Mouse (Mus musculus) frontal cortex, postnatal 14 days (tissue): ENCODE measurements around the gene Rora.

Experiments
- DNase-seq, 2 experiments: peaks; one replicate each; pipeline ENCODE4 v3.0.0; 2022; ENCODE audit warnings: low spot score in 2 of 2

The Rora gene

GRCm38 (mm10) chr9:68884451-68885035, 231.0 kb downstream of the Rora start:
- DNase-seq: no peak

- peak in 1 of 2 experiments; percentile 38 for DNase-seq
Observed at GRCm38 (mm10) chr9:68888670-68889069, 235.1 kb downstream of the Rora start.

GRCm38 (mm10) chr9:68891431-68891830, 237.8 kb downstream of the Rora start:
- no peak for DNase-seq

GRCm38 (mm10) chr9:68892356-68892755, 238.8 kb downstream of the Rora start:
- DNase-seq: no peak

- no peak for DNase-seq
Observed at GRCm38 (mm10) chr9:68892859-68893258, 239.3 kb downstream of the Rora start.

GRCm38 (mm10) chr9:68898286-68898685, 244.7 kb downstream of the Rora start:
- no peak for DNase-seq

GRCm38 (mm10) chr9:68899525-68900222, 246.1 kb downstream of the Rora start:
- DNase-seq: no peak

- no peak for DNase-seq
Observed at GRCm38 (mm10) chr9:68906361-68906883, 252.8 kb downstream of the Rora start.

- DNase-seq: no peak
Observed at GRCm38 (mm10) chr9:68912483-68913151, 259.0 kb downstream of the Rora start.

GRCm38 (mm10) chr9:68913191-68913697, 259.7 kb downstream of the Rora start:
- DNase-seq: no peak

- no peak for DNase-seq
Observed at GRCm38 (mm10) chr9:68914541-68915275, 261.1 kb downstream of the Rora start.

- DNase-seq: no peak
Observed at GRCm38 (mm10) chr9:68916741-68917140, 263.2 kb downstream of the Rora start.

GRCm38 (mm10) chr9:68923128-68923601, 269.6 kb downstream of the Rora start:
- peak in 1 of 2 experiments; percentile 32 for DNase-seq

- peak in 1 of 2 experiments; percentile 31 for DNase-seq
Observed at GRCm38 (mm10) chr9:68926406-68926805, 272.8 kb downstream of the Rora start.

- DNase-seq: no peak
Observed at GRCm38 (mm10) chr9:68933159-68933558, 279.6 kb downstream of the Rora start.

GRCm38 (mm10) chr9:68934238-68934637, 280.7 kb downstream of the Rora start:
- no peak for DNase-seq

- DNase-seq: no peak
Observed at GRCm38 (mm10) chr9:68935611-68936010, 282.0 kb downstream of the Rora start.

GRCm38 (mm10) chr9:68941037-68941436, 287.5 kb downstream of the Rora start:
- DNase-seq: peak; percentile 30 to 43

GRCm38 (mm10) chr9:68942595-68943011, 289.0 kb downstream of the Rora start:
- DNase-seq: no peak

GRCm38 (mm10) chr9:68944026-68944425, 290.4 kb downstream of the Rora start:
- no peak for DNase-seq

GRCm38 (mm10) chr9:68947707-68948106, 294.1 kb downstream of the Rora start:
- DNase-seq: no peak

GRCm38 (mm10) chr9:68948141-68948540, 294.6 kb downstream of the Rora start:
- no peak for DNase-seq
